Mouse (Mus musculus): ENCODE measurements around the gene Wdr53. TPM values are rescaled to one million over a fixed set of nuclear protein-coding genes. Genes with fewer than 3 reads are reported as not detected.
"Not testable (repeated sequence)": the region's sequence is repeated elsewhere in the genome, so short reads cannot be mapped to it uniquely, and the experiment has no call there.

Gene Wdr53
- polyA plus RNA-seq, 1 experiment: 8.7 TPM

DNA sequence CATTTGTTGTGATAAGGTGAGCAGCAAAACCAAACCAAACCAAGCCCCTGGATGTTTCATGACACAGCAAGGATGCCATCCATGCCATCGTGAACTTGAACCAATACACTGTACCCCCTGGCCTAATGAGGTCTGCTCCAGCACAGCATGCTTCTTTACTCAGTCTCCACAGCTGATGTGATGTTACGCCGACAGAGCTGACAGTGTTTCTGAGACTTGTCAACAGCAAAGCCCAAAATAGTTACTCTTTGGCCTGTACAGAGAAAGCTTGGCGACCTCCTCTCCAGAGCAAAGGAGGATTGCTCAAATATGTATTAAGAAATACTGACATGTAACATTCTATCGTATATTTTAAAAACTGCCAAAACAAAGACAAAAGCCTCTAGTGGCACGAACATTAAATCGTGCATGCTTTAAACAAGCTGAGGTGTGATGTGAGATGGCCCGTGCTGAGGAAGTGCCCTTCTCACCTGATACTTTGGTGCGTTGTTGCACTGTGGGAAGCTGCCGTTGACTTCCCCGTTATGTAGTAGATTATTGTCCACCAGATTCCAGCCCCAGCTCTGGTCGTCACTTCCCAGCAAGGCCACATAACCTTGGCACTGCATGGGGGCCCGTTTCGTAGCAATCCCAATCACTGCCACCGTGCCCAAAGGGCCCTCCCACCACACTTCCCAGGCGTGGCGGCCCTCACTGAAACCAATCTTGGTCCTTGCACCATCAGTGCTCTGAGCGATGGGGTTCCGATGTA, 8.9 kb upstream of the Wdr53 start:
- peaks cover 49% of the 10 kb centered on the region for H3K36me3 ChIP-seq (replicated peaks; ENCODE audit: low read length)
- H3K4me1 ChIP-seq: peaks cover 29% of the 10 kb centered on the region
- H3K27me3 ChIP-seq (replicated peaks): no peaks in the 10 kb centered on the region
- no peaks in the 10 kb centered on the region for H3K9me3 ChIP-seq
- TF ChIP-seq FLI1 (IDR thresholded peaks at IDR 0.05; ENCODE audit: low read length) (no peak), GATA1 (IDR thresholded peaks at IDR 0.05; ENCODE audit: borderline replicate concordance, low read length) (no peak)
- no peak overlapping the region for H3K4me3 ChIP-seq (replicated peaks)

GRCm38 (mm10) chr16:32239428-32240312, 7.4 kb upstream of the Wdr53 start:
- Histone ChIP-seq H3K9me3 (no peaks in the 10 kb centered on the region), H3K36me3 (replicated peaks; ENCODE audit: low read length) (peaks cover 34% of the 10 kb centered on the region), H3K27me3 (replicated peaks) (no peaks in the 10 kb centered on the region), H3K4me3 (replicated peaks) (no peak overlapping the region), H3K4me1 (peaks cover 29% of the 10 kb centered on the region)
- TF ChIP-seq FLI1 (IDR thresholded peaks at IDR 0.05; ENCODE audit: low read length): no peak
- TF ChIP-seq GATA1 (IDR thresholded peaks at IDR 0.05; ENCODE audit: borderline replicate concordance, low read length): no peak

DNA sequence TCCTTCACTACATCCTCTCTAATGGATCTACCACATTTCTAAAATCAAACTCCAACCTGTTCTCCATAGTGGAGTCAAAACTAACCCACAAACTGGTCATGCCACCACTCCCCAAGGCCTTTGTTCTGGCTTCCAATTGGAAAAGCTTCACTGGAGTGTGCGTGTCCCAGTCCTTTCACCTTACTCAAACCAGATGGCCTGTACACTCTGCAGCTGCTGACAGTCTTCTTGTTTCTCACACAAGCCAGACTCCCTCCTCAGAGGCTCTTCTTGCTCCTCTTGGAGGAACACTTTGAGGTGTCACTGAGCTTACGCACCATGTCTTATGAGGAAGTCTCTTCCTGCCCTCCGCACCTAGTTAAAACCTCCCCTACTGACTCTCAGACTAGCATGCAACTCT, 3.1 kb upstream of the Wdr53 start:
- H3K27me3 ChIP-seq (replicated peaks): no peaks in the 10 kb centered on the region
- H3K4me3 ChIP-seq (replicated peaks): no peak overlapping the region
- TF ChIP-seq FLI1 (IDR thresholded peaks at IDR 0.05; ENCODE audit: low read length) (no peak), GATA1 (IDR thresholded peaks at IDR 0.05; ENCODE audit: borderline replicate concordance, low read length) (no peak)
- peaks cover 52% of the 10 kb centered on the region for H3K4me1 ChIP-seq
- H3K36me3 ChIP-seq (replicated peaks; ENCODE audit: low read length): peaks cover 7% of the 10 kb centered on the region
- no peaks in the 10 kb centered on the region for H3K9me3 ChIP-seq

GRCm38 (mm10) chr16:32246351-32246791, 656 bp upstream of the Wdr53 start:
- no peaks in the 10 kb centered on the region for H3K9me3 ChIP-seq
- H3K36me3 ChIP-seq (replicated peaks; ENCODE audit: low read length): peaks cover 9% of the 10 kb centered on the region
- TF ChIP-seq GATA1 (IDR thresholded peaks at IDR 0.05; ENCODE audit: borderline replicate concordance, low read length) (no peak), FLI1 (IDR thresholded peaks at IDR 0.05; ENCODE audit: low read length) (no peak)
- peak overlapping the region; percentile 99 for H3K4me3 ChIP-seq (replicated peaks)
- H3K27me3 ChIP-seq (replicated peaks): no peaks in the 10 kb centered on the region
- H3K4me1 ChIP-seq: peaks cover 54% of the 10 kb centered on the region

- H3K4me3 ChIP-seq (replicated peaks); H3K9me3 ChIP-seq; H3K27me3 ChIP-seq (replicated peaks); H3K36me3 ChIP-seq (replicated peaks; ENCODE audit: low read length): not testable (repeated sequence)
- peaks cover 11% of the 10 kb centered on the region for H3K4me1 ChIP-seq
Measured at GRCm38 (mm10) chr16:32264225-32264624, 17.2 kb downstream of the Wdr53 start.

DNA sequence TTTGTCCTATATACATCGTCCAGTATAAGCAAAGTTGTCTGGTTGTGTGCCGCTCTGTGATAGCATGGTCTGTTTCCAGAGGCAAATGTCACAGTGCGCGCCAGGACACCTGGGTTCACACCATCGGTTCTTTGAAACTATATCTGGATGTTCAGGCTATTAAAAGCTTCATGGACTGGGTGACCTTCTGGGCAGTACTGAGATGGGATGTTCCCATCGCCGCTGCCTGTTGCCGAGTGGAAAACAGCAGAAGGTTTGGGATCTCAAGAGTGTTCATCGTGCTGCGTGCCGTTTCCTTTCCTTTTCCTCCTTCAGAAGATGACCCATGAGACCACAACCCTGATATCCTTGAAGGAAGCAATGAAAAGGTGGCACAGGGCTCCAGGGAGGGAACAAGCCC, 24.3 kb downstream of the Wdr53 start, which contains the start of gene Smco1:
Gene Smco1, plus strand, starts transcription at position 178 of the 400 bp plus-strand sequence.
- H3K36me3 ChIP-seq (replicated peaks; ENCODE audit: low read length): no peaks in the 10 kb centered on the region
- TF ChIP-seq GATA1 (IDR thresholded peaks at IDR 0.05; ENCODE audit: borderline replicate concordance, low read length) (no peak), FLI1 (IDR thresholded peaks at IDR 0.05; ENCODE audit: low read length) (no peak)
- H3K4me3 ChIP-seq (replicated peaks): no peak within 1 kb of the TSS
- peaks cover 11% of the 10 kb centered on the region for H3K4me1 ChIP-seq
- H3K9me3 ChIP-seq: no peaks in the 10 kb centered on the region
- no peaks in the 10 kb centered on the region for H3K27me3 ChIP-seq (replicated peaks)

DNA sequence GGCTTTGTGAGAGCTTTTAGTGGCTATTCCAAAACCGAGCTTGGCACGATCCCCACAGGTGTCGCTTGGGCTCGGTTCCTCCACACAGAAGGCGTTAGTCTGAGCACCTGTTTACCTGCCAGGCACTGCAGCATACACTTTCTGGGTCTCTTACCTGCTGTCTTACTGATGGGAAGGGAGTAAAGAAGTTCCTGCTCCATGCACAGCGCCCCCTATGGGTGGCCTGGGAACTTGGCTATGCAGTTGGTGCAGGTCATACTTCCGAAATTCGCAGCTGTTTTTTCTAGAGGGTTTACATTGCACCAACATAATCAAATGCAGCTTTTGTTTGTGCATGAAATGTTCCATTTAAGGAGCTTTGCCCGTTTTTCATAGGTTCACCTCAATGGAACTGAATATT, 26.3 kb downstream of the Wdr53 start:
- H3K4me1 ChIP-seq: peaks cover 19% of the 10 kb centered on the region
- no peaks in the 10 kb centered on the region for H3K9me3 ChIP-seq
- no peaks in the 10 kb centered on the region for H3K27me3 ChIP-seq (replicated peaks)
- no peak for TF ChIP-seq FLI1 (IDR thresholded peaks at IDR 0.05; ENCODE audit: low read length)
- no peak for TF ChIP-seq GATA1 (IDR thresholded peaks at IDR 0.05; ENCODE audit: borderline replicate concordance, low read length)
- no peaks in the 10 kb centered on the region for H3K36me3 ChIP-seq (replicated peaks; ENCODE audit: low read length)
- H3K4me3 ChIP-seq (replicated peaks): no peak overlapping the region

- TF ChIP-seq FLI1 (IDR thresholded peaks at IDR 0.05; ENCODE audit: low read length): no peak
- no peak for TF ChIP-seq GATA1 (IDR thresholded peaks at IDR 0.05; ENCODE audit: borderline replicate concordance, low read length)
- H3K27me3 ChIP-seq (replicated peaks): no peaks in the 10 kb centered on the region
- H3K9me3 ChIP-seq: peaks cover under 1% of the 10 kb centered on the region; the same call in 1 of the 2 replicates
- peaks cover 24% of the 10 kb centered on the region for H3K4me1 ChIP-seq
- H3K4me3 ChIP-seq (replicated peaks): no peak overlapping the region
- H3K36me3 ChIP-seq (replicated peaks; ENCODE audit: low read length): peaks cover 6% of the 10 kb centered on the region
Measured at GRCm38 (mm10) chr16:32275041-32275440, 28.0 kb downstream of the Wdr53 start.

DNA sequence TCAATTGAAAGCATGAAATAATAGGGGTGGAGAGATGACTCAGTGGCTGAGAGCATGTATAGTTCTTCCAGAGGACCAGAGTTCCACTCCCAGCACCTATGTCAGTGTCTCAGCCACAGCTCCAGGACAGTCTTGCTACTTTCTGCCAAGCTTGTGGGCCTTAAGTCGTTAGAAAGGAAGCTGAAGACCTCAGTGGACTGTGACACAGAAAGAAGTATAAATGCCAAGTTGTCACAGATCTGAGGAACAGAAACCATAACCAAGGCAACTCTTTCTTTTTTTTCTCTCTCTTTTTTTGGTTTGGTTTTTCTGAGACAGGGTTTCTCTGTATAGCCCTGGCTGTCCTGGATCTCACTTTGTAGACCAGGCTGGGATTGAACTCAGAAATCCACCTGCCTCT, 28.8 kb downstream of the Wdr53 start:
- TF ChIP-seq GATA1 (IDR thresholded peaks at IDR 0.05; ENCODE audit: borderline replicate concordance, low read length): no peak
- no peak for TF ChIP-seq FLI1 (IDR thresholded peaks at IDR 0.05; ENCODE audit: low read length)
- Histone ChIP-seq H3K4me1 (peaks cover 24% of the 10 kb centered on the region), H3K36me3 (replicated peaks; ENCODE audit: low read length) (peaks cover 12% of the 10 kb centered on the region), H3K27me3 (replicated peaks) (no peaks in the 10 kb centered on the region), H3K4me3 (replicated peaks) (no peak overlapping the region), H3K9me3 (peaks cover 4% of the 10 kb centered on the region; the same call in 1 of the 2 replicates)
